Mouse (Mus musculus) T-helper 2 cell (primary cell): ENCODE results near the gene Hexim1.

Source experiments
- in situ Hi-C: fragments of 300-600 bp; cut with MboI, MseI; formaldehyde crosslinking; loops from one replicate; pipeline ENCODE4 v1.15.1; 2025; ENCODE audit warnings: high pct_unique_total_duplicates

Gene Hexim1

DNA sequence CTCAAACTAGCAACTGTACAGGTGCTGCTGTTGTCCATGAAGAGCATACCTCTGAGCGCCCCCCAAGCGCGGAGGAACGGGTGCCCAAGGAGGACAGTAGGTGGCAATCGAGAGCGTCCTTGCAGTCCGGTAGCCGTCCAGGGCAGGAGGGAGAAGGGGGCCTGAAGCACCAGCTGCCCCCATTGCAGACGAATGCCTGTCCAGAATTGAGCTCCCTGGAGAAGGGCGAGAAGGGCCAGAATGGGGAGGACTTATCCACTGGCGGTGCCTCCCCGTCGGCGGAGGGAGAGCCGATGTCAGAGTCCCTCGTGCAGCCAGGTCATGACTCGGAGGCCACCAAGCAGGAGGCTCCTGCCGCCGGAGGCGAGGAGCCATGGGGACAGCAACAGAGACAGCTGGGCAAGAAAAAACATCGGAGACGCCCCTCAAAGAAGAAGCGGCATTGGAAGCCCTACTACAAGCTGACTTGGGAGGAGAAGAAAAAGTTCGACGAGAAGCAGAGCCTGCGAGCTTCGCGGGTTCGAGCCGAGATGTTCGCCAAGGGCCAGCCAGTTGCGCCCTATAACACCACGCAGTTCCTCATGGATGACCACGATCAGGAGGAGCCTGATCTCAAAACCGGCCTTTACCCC is 1.0 kb downstream of the Hexim1 start:
- in situ Hi-C loops, result no loop called here

DNA sequence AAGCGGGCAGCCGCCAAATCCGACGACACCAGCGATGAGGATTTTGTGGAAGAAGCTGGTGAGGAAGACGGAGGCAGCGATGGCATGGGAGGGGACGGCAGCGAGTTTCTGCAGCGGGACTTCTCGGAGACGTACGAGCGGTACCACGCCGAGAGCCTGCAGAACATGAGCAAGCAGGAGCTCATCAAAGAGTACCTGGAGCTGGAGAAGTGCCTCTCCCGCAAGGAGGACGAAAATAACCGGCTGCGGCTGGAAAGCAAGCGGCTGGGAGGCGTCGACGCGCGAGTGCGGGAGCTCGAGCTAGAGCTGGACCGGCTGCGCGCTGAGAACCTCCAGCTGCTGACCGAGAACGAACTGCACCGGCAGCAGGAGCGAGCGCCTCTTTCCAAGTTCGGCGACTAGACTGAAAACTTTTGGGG is 1.6 kb downstream of the Hexim1 start:
- in situ Hi-C loops, result no loop called here

DNA sequence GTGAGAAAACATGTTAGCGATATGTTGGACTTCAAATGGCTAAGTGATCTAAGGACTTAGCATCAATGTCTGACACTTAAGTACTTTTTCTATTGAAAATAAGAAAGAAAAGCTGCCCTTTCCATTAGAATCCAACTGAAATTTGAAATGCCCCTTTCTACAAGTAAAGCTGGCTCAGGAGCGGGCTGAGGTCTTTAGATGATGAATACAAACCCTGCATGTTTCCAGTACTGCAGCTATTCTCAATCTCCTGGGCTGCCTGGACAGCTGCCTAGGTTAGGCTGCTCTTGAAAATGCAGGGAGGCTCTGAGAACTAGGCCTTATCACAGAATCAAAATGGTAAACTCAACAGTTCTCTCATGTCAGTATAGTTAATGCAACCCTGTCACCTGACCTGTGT is 2.8 kb downstream of the Hexim1 start:
- in situ Hi-C loops, result no loop called here

DNA sequence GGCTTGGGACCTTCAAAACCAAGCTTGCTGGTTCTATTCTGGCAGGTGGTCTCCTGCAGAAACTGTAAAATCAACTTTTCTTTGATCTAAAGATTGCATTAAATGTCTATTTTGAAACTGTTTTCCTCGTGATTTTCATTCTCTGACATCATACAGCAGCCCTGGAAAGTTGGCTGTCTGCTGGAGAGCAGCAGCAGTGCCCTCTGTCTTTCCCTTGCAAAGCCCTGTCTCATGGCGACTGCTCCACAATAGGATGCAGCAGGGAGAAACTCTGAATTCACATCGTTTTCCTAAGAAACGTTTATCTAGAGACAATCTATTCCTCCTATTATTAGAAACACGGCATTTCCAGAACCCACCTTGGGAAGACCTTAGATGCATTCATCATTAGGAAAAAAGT is 3.6 kb downstream of the Hexim1 start:
- in situ Hi-C loops, result no loop called here

GRCm38 (mm10) chr11:103120315-103120714 is 4.3 kb downstream of the Hexim1 start:
- in situ Hi-C loops, result no loop called here

DNA sequence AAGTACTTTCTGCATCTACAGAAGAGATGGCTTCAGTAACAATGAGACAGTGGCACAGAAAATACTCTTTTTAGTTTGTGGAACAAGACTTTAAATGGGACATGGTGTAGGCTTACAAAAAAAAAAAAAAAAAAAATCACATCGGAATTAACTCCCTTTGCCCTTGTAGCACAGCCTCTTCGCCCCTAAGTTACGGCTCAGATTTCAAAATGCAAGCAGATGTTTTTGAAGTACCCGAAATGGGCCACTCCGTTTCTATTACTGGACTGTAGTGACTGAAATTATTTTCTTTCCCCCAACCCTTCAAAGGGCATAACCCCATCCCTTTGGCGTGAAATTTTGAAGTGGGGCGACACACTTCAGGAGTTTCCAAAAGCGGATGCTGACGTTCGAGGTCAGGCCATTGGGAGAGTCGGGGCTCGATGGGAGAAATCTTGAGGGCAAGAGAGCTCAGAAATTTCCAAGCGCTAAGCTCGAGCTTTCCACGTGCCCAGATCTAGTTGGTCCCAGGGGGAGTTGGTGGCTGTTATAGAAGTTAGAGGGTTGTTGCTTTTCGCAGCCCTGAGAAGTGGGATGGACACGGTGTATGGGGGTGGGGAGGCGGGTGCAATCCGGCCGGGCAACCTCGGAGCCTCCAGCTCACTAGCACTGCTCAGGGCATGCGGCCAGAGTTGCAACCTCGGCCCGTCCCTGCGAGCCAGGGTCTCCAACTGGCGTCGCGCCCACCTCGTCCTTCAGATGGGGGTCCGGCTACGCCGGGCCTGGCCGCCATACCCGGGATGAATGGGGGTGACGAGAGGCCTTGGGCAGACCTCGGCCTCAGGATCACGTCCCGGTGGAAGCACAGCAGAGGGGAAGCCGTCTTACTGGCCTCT is 15.9 kb downstream of the Hexim1 start, which contains the start of gene Hexim2:
Hexim2 (plus strand) TSS at position 729 of the 875 bp plus-strand sequence.
- in situ Hi-C loops, result no loop called here

DNA sequence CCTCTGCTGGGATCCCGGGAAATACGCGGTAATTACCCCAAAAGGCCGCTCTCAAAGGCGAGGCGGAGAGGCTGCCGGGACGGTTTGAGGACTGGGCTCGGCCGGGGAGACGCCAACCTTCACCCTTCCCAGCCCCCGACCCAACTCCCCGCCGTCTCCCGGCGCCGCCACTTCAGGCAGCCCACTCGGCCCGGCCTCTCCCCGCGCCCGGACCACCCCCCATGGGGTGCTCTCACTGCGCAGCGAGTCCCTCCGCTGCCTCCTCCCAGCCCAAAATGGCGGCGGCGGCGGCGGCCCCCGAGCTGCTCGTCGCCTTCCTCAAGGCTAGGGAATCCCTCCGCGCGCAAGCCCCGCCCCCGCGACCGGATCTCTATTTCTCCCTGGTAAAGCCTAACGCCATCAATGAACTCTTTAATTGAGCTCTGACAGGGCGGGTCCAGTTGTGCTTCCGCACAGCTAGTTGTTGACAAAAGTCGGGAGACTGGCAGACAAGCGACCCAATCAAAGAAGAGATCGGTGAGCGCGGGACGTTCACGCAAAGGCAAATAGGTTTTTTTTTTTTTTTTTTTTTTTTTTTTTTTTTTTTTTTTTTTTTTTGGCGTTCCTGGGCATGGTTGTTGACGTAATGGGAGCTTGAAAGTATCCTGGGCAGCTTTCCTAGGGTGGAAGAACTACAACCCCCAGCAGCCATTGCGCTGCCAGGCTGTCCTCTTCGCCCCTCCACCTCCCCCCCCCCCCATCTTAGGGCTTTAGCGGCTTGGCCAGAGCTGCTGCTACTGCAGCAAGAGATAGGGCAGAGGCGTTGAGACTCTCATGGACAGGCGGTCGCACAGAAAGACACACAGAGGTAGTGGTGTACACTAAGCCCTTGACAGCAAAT is 16.8 kb downstream of the Hexim1 start:
- in situ Hi-C loops, result no loop called here

DNA sequence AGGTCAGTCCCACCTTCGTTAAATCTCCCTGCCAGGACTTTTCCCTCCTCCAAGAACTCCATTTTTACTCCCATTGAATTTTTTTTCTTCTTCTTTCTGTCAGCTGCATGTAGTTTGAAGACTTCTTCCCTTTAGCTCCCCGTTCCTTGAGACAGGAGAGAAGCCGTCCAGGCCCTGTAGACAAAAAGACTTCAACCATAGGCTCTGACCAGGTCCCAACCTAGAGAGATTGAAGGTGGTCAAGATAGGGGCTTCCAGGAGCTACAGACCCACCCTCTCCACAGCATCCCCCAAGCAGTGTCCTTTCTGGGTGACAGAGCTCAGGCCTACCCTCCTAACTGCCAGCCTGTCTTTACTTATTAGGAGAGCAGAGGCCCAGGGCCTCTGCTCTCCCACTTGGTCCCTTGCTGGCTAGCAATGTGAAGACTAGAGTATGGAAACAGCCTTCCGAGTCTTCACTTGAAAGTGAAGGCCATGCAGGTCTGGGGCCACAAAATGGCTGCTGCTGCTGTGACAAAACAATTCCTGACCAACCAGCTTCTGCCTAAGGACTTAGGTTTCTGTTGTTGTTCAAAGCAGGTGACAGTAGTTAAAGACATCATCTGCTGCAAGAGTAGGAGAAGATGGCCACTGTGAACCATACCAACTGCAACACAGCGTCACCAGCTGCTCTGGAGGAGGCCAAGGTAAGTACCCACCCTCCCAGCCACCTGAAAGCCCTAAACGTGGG is 17.6 kb downstream of the Hexim1 start:
- in situ Hi-C loops, result no loop called here

- in situ Hi-C loops, result no loop called here
Observed at GRCm38 (mm10) chr11:103134221-103134620, 18.2 kb downstream of the Hexim1 start.

DNA sequence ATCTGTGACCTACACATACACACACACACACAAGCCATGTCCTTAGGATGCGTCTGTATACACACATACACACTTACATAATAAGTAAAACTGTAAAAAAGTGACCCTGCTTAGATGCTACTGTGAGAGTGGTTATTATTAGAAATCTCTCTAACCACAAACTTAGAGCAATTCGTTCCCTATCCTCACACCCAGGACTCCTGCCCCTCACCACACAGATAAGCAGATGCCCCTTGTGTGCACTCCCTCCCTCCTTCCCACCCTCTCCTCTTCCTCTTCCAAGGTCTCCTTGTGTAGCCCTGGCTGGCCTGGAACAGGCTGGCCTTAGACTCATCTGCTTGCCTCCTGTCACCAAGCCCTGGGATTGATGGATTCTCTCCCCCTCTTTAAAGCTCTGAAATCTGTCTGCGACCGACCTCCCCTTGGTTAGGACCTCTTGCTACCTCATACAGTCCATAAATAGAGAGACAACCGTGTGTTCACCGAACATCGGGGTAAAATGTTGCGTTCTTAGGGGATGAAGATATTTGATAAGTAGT is 20.1 kb downstream of the Hexim1 start:
- in situ Hi-C loops, result no loop called here

- in situ Hi-C loops, result no loop called here
Observed at GRCm38 (mm10) chr11:103139951-103140762, 24.1 kb downstream of the Hexim1 start.

DNA sequence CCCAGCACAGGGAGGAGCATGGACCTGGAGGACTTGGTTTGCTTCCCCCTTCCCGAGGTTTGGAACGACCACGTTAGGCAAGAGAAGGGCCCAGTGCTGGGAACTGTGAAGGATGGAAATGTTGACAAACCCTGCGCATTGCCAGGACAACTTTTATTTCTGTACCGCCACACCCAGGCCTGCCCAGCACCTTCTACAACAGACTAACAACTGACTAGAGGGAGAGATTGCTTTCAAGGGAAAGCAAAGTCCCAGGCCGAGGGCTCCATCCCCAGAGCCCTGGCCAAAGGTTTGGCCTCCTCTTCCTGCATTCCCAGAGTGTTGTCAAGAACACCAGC is 24.7 kb downstream of the Hexim1 start:
- in situ Hi-C loops, result no loop called here

- in situ Hi-C loops, result no loop called here
Observed at GRCm38 (mm10) chr11:103141101-103141943, 25.3 kb downstream of the Hexim1 start.

- in situ Hi-C loops, result no loop called here
Observed at GRCm38 (mm10) chr11:103141944-103142255, 25.9 kb downstream of the Hexim1 start.

GRCm38 (mm10) chr11:103142441-103143182 is 26.6 kb downstream of the Hexim1 start:
- in situ Hi-C loops, result no loop called here

DNA sequence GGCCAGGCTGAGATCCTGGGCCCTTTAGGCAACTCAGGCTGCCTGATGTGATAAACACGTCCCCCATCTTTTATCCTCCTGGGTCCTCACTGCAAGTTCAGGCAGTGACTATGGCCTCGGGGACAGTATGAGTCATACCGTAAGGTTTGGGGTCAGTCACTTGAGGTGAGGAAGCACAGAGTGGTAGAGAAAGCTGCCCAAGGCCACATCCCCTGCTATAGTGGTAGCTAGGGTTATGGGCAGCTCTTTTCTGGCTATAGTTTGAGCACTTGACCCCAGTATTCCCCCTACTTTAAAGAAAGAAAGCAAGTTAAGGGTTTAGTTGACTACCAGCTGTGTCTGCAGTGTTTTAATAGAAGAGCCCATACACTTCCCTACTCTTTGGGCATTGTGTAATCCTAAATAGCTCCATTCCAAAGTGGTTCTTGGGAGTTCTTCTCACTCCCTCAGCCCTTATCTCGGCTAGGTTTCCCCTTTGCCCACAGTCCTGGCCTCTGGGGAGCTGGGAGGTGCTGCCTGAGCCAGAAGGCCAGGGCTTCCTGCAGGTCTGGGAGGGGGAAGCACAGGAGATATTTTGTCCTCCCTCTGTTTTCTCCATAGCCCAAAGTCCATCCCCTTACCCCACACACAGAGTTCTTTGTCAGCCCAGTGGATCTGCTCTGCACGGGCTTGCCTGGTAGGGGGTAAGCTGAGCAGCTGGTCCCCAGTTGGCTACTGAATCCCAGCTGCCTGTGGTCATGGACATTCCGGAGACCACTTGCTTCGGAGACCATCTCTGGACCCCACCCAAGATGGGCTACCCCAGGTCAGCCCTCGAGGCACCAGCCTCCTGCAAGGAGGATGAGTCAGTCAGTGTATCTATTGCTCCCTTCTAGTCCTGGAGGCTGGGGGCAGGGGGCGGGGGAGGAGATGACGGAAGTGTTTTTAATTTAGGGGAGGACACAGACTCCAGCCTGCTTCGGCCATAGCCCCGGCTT is 28.6 kb downstream of the Hexim1 start:
- in situ Hi-C loops, result no loop called here

GRCm38 (mm10) chr11:103146386-103146785 is 30.4 kb downstream of the Hexim1 start:
- in situ Hi-C loops, result no loop called here

DNA sequence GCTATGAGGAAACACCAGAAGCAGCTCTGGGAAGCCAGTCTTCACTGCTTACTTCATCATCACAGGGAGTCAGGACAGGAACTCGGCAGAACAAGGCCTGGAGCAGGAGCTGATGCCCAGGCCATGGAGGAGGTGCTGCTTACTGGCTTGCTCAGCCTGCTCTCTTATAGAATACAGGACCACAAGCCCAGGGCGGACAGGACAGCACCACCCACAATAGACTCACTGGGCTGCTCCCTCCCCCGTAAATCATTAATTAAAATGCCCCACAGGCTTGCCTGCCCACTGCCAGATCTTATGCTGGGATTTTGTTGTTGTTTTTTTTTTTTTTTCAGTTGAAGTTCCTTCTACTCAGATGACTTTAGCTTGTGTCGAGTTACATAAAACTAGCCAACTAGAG is 31.7 kb downstream of the Hexim1 start:
- in situ Hi-C loops, result no loop called here
